Mouse (Mus musculus) telencephalon, adult 2 months (tissue): ENCODE results near the gene Dlg2.

Source experiments
- DNase-seq: peaks from one replicate; pipeline ENCODE4 v3.0.0-alpha.2; 2011; ENCODE audit warnings: low read depth, low spot score

Gene Dlg2

GRCm38 (mm10) chr7:92448782-92449575, 1972.5 kb downstream of the Dlg2 start:
- no peak for DNase-seq

- DNase-seq: no peak
These were observed 1977.7 kb downstream of the Dlg2 start for GRCm38 (mm10) chr7:92454176-92454575.

- no peak for DNase-seq
These were observed 1979.5 kb downstream of the Dlg2 start for GRCm38 (mm10) chr7:92455927-92456326.

GRCm38 (mm10) chr7:92457791-92458190, 1981.3 kb downstream of the Dlg2 start:
- DNase-seq: no peak

GRCm38 (mm10) chr7:92458308-92458707, 1981.8 kb downstream of the Dlg2 start:
- no peak for DNase-seq

- DNase-seq: no peak
These were observed 1984.1 kb downstream of the Dlg2 start for GRCm38 (mm10) chr7:92460578-92460977.

- no peak for DNase-seq
These were observed 1984.8 kb downstream of the Dlg2 start for GRCm38 (mm10) chr7:92461256-92461655.

- no peak for DNase-seq
These were observed 1986.8 kb downstream of the Dlg2 start for GRCm38 (mm10) chr7:92463080-92463877.

GRCm38 (mm10) chr7:92464290-92464689, 1987.8 kb downstream of the Dlg2 start:
- no peak for DNase-seq

GRCm38 (mm10) chr7:92479143-92479542, 2002.7 kb downstream of the Dlg2 start:
- no peak for DNase-seq

- no peak for DNase-seq
These were observed 2003.3 kb downstream of the Dlg2 start for GRCm38 (mm10) chr7:92479748-92480147.

GRCm38 (mm10) chr7:92483346-92483745, 2006.9 kb downstream of the Dlg2 start:
- DNase-seq: no peak

GRCm38 (mm10) chr7:92485881-92486710, 2009.6 kb downstream of the Dlg2 start:
- DNase-seq: no peak

- DNase-seq: no peak
These were observed 2010.4 kb downstream of the Dlg2 start for GRCm38 (mm10) chr7:92486878-92487277.

- no peak for DNase-seq
These were observed 2015.8 kb downstream of the Dlg2 start for GRCm38 (mm10) chr7:92492262-92492661.

- no peak for DNase-seq
These were observed 2017.0 kb downstream of the Dlg2 start for GRCm38 (mm10) chr7:92493521-92493920.
